Mouse (Mus musculus) embryonic facial prominence, embryonic 13.5 days (tissue): ENCODE measurements around the gene Degs2. TPM values are rescaled to one million over a fixed set of nuclear protein-coding genes. Genes with fewer than 3 reads are reported as not detected.

Experiments
- ATAC-seq: fragments of 200-750 bp; cut with Nextera tagmentation; 2 replicates; pipeline ENCODE4 v1.8.0; 2017; ENCODE audit warnings: low read depth; ENCODE audit not compliant: insufficient number of reproducible peaks, insufficient read depth, low FRiP score, low TSS enrichment
- H3K27ac ChIP-seq: fragments of 300-500 bp; sonication (generic); 2 replicates; pipeline ENCODE4 v1.5.1; 2015; ENCODE audit warnings: moderate library complexity, mild to moderate bottlenecking, inconsistent platforms
- H3K27me3 ChIP-seq: fragments of 300-500 bp; sonication (generic); 2 replicates; pipeline ENCODE4 v1.6.1; 2015; ENCODE audit warnings: mild to moderate bottlenecking, inconsistent platforms
- H3K36me3 ChIP-seq: fragments of 300-500 bp; sonication (generic); 2 replicates; pipeline ENCODE4 v1.6.1; 2015; ENCODE audit warnings: mild to moderate bottlenecking, inconsistent platforms
- H3K4me1 ChIP-seq: fragments of 300-500 bp; sonication (generic); 2 replicates; pipeline ENCODE4 v1.6.1; 2015; ENCODE audit warnings: inconsistent platforms
- H3K4me2 ChIP-seq: fragments of 300-500 bp; sonication (generic); 2 replicates; pipeline ENCODE4 v1.6.1; 2015; ENCODE audit warnings: moderate library complexity, mild to moderate bottlenecking, inconsistent platforms
- H3K4me3 ChIP-seq: fragments of 300-500 bp; sonication (generic); 2 replicates; pipeline ENCODE4 v1.5.1; 2015; ENCODE audit warnings: mild to moderate bottlenecking, inconsistent platforms
- H3K9ac ChIP-seq: fragments of 300-500 bp; sonication (generic); 2 replicates; pipeline ENCODE4 v1.6.1; 2015; ENCODE audit warnings: mild to moderate bottlenecking, inconsistent platforms
- H3K9me3 ChIP-seq: fragments of 300-500 bp; sonication (generic); 2 replicates; pipeline ENCODE4 v1.6.1; 2016; ENCODE audit warnings: inconsistent platforms
- WGBS: fragments of 180-500 bp; shearing (Covaris S2); methylation state at CpG from one replicate; pipeline ENCODE4 v1.1.7; 2015; ENCODE audit warnings: mixed read lengths; 5-methylcytosine and 5-hydroxymethylcytosine counted together
- polyA plus RNA-seq: library from polyadenylated mRNA; unstranded; fragments of >200 nt; fragmentation: Nextera tagmentation; extraction: Ambion mirVana; gene quantifications from 2 replicates; pipeline ENCODE4 v1.2.1, GENCODE M21; 2015

The Degs2 gene
- polyA plus RNA-seq, 1 experiment from 2014 or later, result 3.0 TPM

DNA sequence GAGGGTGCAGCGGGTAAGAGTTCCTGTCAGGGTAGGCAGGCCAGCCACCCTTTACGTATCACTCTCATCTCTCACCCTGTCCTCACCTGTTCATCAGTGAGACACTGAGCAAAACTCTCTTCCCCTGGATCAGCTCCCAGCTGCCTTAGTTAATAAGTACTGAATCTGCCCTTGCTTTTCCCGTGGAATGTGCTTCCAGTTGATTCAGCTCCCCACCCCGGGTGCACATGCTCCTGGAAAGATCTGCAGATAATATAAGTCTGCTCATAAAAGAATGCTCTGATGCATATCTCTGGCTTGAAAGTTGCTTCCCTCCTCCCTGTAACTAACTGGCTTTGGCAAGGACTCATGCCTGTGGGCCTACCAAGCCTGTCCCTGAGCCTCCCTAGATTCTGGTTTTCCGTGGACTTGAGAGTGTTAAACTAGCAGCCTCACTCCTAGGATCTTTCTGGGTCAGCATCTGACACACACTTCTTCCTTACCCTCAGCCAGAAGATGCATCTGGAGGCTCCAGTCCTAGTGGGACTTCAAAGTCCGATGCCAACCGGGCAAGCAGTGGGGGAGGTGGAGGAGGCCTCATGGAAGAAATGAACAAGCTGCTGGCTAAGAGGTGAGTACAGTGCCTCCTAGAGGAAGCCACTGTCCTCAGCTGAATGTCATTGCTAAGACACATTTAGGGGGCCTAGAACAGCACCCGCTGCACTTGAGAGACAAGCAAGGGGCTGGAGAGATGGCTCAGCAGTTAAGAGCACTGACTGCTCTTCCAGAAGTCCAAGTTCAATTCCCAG, 26.3 kb downstream of the Degs2 start:
- H3K4me1 ChIP-seq, result 0 out of 2 replicates have a peak, but pooled peaks cover 3% of the 10 kb centered on the region
- 0 out of 2 replicates have a peak overlapping the region, but pooled peaks have one; percentile 11 for H3K9ac ChIP-seq
- no peaks in the 10 kb centered on the region for H3K27me3 ChIP-seq
- H3K4me2 ChIP-seq, result no peak overlapping the region
- no peaks in the 10 kb centered on the region for H3K9me3 ChIP-seq
- H3K36me3 ChIP-seq, result peaks cover 81% of the 10 kb centered on the region
- no peak for ATAC-seq
- no peak overlapping the region for H3K4me3 ChIP-seq
- 77% methylated on average over 8 of the region's 8 CpGs for WGBS
- H3K27ac ChIP-seq, result peak overlapping the region; percentile 28; the same call in 1 of the 2 replicates

DNA sequence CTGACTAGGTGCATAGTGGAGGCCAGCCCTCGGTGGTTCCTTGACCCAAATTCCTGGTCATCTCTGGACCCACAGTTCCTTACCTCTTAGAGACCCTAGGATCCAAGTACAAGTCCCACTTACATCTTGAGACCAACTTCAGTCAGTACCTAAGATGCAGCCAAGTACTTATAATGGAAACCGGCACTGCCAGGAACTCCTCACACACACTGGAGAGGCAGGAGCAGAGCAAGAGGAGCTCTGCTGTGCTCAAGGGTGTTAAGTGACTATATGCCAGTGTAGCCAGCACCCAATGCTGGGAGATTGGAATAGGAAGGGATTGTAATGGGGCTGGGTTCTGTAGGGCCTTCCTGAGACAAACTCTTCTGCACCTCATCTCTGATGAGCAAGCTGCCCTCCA, 27.2 kb downstream of the Degs2 start:
- Histone ChIP-seq H3K9me3 (no peaks in the 10 kb centered on the region), H3K4me2 (no peak overlapping the region), H3K27ac (0 out of 2 replicates have a peak overlapping the region, but pooled peaks have one; percentile 1), H3K9ac (no peak overlapping the region), H3K27me3 (no peaks in the 10 kb centered on the region), H3K4me3 (no peak overlapping the region), H3K4me1 (0 out of 2 replicates have a peak, but pooled peaks cover 3% of the 10 kb centered on the region), H3K36me3 (peaks cover 82% of the 10 kb centered on the region)
- no peak for ATAC-seq
- WGBS, result 91% methylated on average over 2 of the region's 2 CpGs

DNA sequence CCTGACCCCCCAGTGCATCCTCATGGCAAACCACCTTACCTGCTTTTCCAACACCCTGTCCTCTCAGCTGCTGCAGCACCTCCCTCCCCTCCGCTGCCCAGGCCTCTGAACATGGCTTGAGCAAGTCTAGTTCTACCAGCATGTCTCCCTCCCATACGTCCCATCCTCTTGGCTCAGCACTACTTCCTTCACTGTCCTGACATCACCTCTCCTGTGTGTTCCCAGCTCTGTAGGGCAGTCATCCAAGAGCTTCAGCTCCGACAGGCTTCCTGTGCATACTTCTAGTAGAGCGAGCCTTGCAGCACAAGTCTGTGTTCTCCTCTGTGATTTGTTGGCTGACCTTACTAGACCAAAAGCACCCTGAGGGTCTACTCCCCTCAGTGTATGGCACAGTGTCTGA, 27.6 kb downstream of the Degs2 start:
- no peak for ATAC-seq
- Histone ChIP-seq H3K9me3 (no peaks in the 10 kb centered on the region), H3K4me1 (0 out of 2 replicates have a peak, but pooled peaks cover 3% of the 10 kb centered on the region), H3K4me3 (no peak overlapping the region), H3K27me3 (no peaks in the 10 kb centered on the region), H3K27ac (0 out of 2 replicates have a peak overlapping the region, but pooled peaks have one; percentile 1), H3K4me2 (no peak overlapping the region), H3K36me3 (peaks cover 82% of the 10 kb centered on the region), H3K9ac (no peak overlapping the region)
- 84% methylated on average over 4 of the region's 4 CpGs for WGBS

DNA sequence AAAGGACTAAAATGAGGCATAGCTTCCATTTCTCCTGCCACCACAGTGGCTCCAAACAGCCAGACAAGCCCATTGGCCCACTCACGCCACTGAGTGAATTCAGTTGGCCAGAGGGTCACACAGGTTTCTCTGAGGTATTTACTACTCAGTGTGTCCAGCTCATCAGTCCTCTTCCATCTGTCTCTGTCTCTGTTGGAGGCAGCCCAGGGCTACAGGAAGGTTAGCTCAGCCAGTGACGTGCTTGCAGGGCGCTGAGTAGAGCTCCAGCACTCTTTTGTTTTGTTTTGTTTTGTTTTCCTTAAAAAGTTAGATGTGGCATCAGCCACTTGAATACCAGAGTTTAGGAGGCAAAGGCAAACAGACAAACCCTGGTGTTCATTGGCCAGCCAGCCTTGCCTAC, 28.6 kb downstream of the Degs2 start:
- no peak overlapping the region for H3K4me2 ChIP-seq
- no peak overlapping the region for H3K4me3 ChIP-seq
- 0 out of 2 replicates have a peak, but pooled peaks cover 3% of the 10 kb centered on the region for H3K4me1 ChIP-seq
- H3K36me3 ChIP-seq, result peaks cover 76% of the 10 kb centered on the region
- H3K9ac ChIP-seq, result no peak overlapping the region
- no peaks in the 10 kb centered on the region for H3K27me3 ChIP-seq
- ATAC-seq, result no peak
- no peak overlapping the region for H3K27ac ChIP-seq
- WGBS, result 89% methylated on average over 3 of the region's 3 CpGs
- no peaks in the 10 kb centered on the region for H3K9me3 ChIP-seq

DNA sequence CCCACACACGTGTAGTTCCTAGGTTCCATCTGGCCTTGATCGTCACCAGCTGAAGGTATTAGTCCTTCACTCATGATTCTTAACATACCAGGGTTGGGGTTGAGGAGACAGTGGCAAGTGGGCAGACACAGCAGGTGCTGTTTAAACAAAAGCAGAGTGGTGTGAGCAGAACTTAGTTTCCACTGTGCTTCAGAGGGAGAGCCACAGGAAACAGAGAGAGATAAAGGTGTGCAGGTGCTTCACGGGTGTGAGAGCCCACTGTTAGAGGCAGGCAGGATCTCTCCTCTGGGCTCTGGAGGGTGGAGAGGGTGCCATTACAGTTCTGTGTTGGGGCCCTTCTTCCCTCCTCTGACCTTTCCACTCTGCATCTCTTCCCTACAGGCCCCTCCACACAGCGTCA, 29.2 kb downstream of the Degs2 start:
- Histone ChIP-seq H3K4me1 (0 out of 2 replicates have a peak, but pooled peaks cover 3% of the 10 kb centered on the region), H3K4me2 (no peak overlapping the region), H3K9me3 (no peaks in the 10 kb centered on the region), H3K9ac (no peak overlapping the region), H3K27me3 (no peaks in the 10 kb centered on the region), H3K36me3 (peaks cover 77% of the 10 kb centered on the region), H3K4me3 (no peak overlapping the region), H3K27ac (no peak overlapping the region)
- WGBS, result 88% methylated on average over 4 of the region's 4 CpGs
- ATAC-seq, result no peak

DNA sequence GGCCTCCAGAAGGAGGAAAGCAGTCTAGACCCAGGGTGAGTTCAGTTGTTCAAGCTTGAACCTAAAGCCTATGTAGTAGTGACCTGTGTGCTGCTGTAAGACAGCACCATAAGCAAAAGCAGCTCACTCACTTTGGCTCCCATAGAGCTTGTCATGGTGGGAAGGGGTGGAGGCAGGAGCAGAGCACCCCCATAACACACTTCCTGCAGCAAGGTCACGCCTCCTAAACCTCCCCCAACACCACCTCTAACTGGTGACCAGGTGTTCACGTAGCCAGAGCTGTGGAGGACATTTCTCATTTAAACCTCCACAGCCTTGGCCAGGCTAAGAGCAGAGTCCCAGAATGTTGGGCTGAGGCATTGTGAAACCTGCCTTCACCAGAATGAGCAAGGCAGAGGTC, 30.6 kb downstream of the Degs2 start:
- no peaks in the 10 kb centered on the region for H3K27me3 ChIP-seq
- no peak overlapping the region for H3K4me3 ChIP-seq
- no peak overlapping the region for H3K9ac ChIP-seq
- 91% methylated on average over 2 of the region's 2 CpGs for WGBS
- H3K4me1 ChIP-seq, result 0 out of 2 replicates have a peak, but pooled peaks cover 3% of the 10 kb centered on the region
- no peak overlapping the region for H3K4me2 ChIP-seq
- H3K27ac ChIP-seq, result no peak overlapping the region
- peaks cover 72% of the 10 kb centered on the region for H3K36me3 ChIP-seq
- no peaks in the 10 kb centered on the region for H3K9me3 ChIP-seq
- ATAC-seq, result no peak; the same call in 1 of the 2 replicates

DNA sequence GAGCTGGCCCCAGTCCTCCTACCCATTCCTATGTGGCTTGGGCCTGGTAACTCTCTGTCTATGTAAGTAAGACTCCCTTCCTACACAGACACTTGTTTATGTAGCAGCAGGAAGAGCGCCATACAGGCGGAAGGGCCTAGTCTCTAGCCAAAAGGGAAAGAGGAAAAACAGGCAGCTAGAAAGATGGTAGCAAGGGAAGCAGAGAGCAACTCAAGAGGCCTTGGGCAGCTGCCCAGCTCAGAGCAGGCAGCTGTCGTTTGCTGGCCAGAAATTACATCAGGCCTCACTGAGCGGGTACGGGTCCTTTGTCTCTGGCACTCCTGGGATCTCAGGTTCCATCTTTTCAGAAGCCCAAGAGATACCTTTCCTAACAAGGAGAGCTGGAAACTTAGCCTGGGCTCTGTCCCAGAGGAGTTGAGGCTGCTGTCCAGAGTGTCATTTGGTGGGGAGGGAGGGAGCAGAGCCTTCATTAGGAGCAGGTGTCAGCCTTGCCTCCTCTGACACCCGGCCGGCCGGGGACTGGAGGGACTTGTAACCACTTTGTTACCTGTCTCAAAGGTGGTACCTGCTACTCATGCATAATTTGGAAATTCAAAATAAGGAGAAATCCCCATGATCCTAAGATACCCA, 33.4 kb downstream of the Degs2 start:
- WGBS, result 77% methylated on average over 8 of the region's 8 CpGs
- ATAC-seq, result peak; percentile 38; the same call in 1 of the 2 replicates

DNA sequence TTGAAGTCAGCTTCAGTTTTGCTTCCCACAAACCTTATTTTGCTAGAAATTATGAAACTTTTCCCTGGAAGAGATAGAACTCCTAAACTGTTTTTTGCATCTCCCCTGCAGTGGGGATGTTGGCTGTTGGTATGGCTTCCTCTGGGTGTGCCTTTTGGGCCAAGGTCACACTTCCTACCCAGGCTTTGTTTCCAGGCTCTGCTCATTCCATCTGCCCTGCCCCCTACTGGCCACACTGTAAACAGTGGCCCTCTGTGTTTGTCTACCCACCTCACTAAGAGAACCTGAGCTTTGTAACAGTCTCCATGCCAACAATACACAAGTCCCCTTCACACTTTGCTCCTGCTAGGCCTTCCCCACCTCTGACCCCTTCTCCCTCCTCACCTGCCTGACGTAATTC, 44.8 kb downstream of the Degs2 start:
- WGBS, result 93% methylated on average over 1 of the region's 1 CpGs
- Histone ChIP-seq H3K4me3 (no peak overlapping the region), H3K9me3 (no peaks in the 10 kb centered on the region), H3K9ac (no peak overlapping the region), H3K27ac (no peak overlapping the region), H3K27me3 (no peaks in the 10 kb centered on the region), H3K4me1 (no peaks in the 10 kb centered on the region), H3K4me2 (no peak overlapping the region), H3K36me3 (peaks cover 93% of the 10 kb centered on the region)
- no peak for ATAC-seq

More for the DNA sequence above, 33.4 kb downstream of the Degs2 start:
- no peak overlapping the region for H3K4me3 ChIP-seq
- H3K4me2 ChIP-seq, result no peak overlapping the region
- H3K27ac ChIP-seq, result no peak overlapping the region
- H3K9ac ChIP-seq, result no peak overlapping the region
- no peaks in the 10 kb centered on the region for H3K27me3 ChIP-seq
- H3K9me3 ChIP-seq, result no peaks in the 10 kb centered on the region
- peaks cover 60% of the 10 kb centered on the region for H3K36me3 ChIP-seq
- H3K4me1 ChIP-seq, result 0 out of 2 replicates have a peak, but pooled peaks cover 6% of the 10 kb centered on the region

DNA sequence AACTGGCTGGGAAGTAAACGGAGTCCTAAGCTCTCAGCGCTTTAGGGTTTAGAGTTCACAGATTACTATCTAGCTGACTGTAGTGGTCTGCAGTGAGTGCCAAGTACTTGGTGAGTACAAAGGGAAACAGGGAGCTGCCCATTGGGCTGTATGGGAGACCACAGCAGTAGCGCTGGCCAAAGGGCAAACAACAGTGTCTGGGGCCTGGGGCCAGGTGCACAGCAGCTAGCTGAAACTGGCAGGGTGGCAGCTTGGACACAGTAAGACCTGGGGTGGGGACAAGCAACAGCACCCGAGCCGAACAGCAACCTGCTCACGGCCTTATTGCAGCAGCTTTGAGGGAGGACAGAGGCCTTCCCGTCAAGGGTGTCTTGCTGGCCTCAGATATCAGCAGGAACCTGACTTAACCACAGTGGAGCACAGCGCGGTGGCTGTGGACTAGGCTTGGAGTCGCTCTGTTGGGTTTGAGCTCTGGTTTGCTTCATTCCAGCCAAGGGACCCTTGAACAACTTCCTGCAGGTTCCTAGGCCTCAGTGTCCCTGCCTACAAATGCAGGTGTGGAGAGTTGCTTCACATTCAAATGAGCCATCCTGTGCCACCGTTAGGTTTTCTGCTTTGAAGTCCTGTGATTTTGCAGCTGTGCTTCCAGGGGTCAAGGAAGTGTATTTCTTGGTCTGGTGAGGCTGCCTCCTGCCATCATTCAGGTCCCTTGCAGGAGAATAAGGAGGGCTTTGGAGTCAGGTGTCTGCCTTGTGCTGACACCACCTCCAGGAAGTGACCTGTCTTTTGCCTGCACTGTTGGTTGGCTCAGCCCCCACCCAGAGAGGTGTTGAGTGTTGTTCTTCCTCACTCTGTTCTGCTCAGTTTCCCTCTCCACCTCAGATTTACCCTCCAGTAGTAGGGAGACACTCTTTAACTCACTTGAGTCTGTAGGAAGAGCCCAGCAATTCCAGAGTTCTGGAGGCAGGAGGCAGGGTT, 48.5 kb downstream of the Degs2 start:
- H3K27me3 ChIP-seq, result no peaks in the 10 kb centered on the region
- H3K27ac ChIP-seq, result no peak overlapping the region
- H3K36me3 ChIP-seq, result peaks cover 95% of the 10 kb centered on the region
- no peak overlapping the region for H3K4me2 ChIP-seq
- no peaks in the 10 kb centered on the region for H3K9me3 ChIP-seq
- no peak overlapping the region for H3K9ac ChIP-seq
- H3K4me1 ChIP-seq, result no peaks in the 10 kb centered on the region
- WGBS, result 90% methylated on average over 11 of the region's 11 CpGs
- H3K4me3 ChIP-seq, result no peak overlapping the region
- no peak for ATAC-seq

DNA sequence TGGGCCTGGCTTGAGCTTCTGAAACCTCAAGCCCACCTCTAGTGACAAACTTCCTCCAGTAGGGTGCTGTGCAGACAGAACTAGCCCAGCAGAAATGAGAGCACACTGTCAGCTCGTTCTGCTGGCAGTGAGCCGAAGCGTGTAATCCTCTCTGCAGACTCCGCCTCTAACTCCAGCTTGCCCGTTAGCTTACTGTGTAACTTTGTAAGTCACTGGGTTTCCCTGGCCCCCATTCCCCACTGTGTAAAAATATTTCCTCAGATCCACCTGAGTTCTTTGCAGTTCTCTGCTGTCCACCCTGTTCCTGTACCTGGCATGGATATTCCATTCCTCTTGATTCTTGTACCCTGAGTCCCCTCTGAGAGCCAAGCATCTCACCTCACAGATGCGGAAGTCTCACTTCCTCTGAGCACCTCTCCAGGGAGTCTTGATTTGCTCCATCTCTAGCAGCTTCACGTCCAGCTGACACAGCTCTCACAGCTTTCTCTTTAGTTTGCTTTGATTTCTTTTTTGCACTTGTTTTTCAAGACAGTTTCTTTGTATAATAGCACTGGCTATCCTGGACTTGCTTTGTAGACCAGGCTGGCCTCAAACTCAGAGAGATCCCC, 51.0 kb downstream of the Degs2 start:
- no peak overlapping the region for H3K9ac ChIP-seq
- H3K9me3 ChIP-seq, result no peaks in the 10 kb centered on the region
- WGBS, result 57% methylated on average over 7 of the region's 7 CpGs
- no peak overlapping the region for H3K4me3 ChIP-seq
- H3K27me3 ChIP-seq, result no peaks in the 10 kb centered on the region
- peaks cover 79% of the 10 kb centered on the region for H3K36me3 ChIP-seq
- no peak overlapping the region for H3K27ac ChIP-seq
- no peaks in the 10 kb centered on the region for H3K4me1 ChIP-seq
- H3K4me2 ChIP-seq, result no peak overlapping the region
- ATAC-seq, result no peak

DNA sequence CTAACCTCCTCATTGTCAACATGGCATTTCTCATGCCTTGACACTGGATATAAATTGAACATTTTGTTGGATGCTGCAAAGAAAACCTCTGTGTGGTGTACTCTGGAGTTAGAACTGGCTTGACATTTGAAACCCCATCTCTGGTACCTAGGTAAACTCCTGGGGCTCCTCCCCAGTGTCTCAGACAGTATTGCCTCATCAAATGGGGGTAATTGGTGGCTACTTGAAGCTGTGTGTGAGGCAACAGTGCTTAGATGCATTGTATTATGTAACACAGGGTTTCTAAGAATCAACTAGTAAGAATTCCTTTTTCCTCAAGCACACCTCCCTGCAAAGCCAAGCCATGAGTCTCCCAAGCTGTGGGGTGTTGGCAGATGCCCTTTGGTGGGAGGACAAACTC, 54.3 kb downstream of the Degs2 start:
- H3K9ac ChIP-seq, result no peak overlapping the region
- no peak overlapping the region for H3K4me3 ChIP-seq
- no peak overlapping the region for H3K27ac ChIP-seq
- H3K27me3 ChIP-seq, result no peaks in the 10 kb centered on the region
- no peaks in the 10 kb centered on the region for H3K9me3 ChIP-seq
- H3K36me3 ChIP-seq, result peaks cover 46% of the 10 kb centered on the region
- H3K4me2 ChIP-seq, result no peak overlapping the region
- H3K4me1 ChIP-seq, result peaks cover 6% of the 10 kb centered on the region
- no peak for ATAC-seq
